Mouse (Mus musculus) adrenal gland, postnatal 14 days (tissue): ENCODE measurements at regions not wholly inside any gene's neighbourhood (a gene's known extent, or its start where the extent isn't known, plus 50 kb on each side); places are given as distances from the start of the nearest gene placed in this dataset.
A peak's percentile ranks its signal among the peaks of the same experiment; 100 is the strongest.
"Not testable (repeated sequence)": the region's sequence is repeated elsewhere in the genome, so short reads cannot be mapped to it uniquely, and the experiment has no call there.

Source experiments
- DNase-seq: peaks from one replicate; pipeline ENCODE4 v3.0.0; 2021; ENCODE audit warnings: mixed read lengths

DNA sequence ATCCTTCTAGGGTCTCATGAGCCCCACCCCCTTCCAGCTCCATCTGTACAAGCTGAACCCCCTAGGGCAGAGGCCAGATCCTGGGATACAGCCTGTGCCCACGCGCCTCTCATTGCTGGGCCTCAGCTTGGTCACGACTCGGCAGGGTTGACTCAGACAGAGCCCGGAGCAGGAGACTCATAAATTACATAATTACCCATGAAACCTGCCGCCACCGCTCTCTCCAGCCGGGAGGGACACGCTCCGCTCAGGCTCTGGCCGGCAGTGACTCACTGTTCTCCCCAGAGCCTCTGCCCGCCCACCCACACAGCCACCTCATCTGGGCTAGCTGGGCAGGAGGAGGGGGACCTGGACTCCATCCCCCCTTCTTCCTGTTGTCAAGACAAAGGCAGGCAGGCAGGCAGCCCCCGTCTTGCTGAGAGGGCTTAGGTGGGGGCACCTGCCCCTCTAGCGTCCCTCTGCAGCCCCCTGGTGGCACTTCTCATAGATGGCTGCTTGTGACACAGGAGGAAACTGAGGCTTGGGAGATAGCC lies 149.6 kb upstream of the Rtl1 start:
- DNase-seq: peak; percentile 90

DNA sequence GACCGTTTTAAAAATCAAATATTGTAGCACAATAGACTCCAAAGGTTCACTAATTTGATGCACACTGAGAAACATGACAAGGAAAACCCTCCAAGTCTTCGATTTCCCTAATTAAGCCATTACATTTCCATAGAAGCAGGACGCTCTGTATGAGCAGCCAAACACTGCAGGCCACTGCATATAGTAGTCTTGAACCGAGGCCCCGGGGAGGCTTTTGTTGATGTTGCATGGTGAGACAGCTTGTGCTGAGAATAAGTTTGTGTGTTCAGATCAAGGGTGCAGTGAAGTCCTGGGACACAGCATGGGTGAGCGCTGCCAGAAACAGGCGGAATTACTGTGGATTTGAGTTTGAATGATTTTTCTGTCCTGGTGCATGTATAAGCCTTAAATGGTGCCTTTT lies 154.9 kb upstream of the Rtl1 start:
- no peak for DNase-seq

DNA sequence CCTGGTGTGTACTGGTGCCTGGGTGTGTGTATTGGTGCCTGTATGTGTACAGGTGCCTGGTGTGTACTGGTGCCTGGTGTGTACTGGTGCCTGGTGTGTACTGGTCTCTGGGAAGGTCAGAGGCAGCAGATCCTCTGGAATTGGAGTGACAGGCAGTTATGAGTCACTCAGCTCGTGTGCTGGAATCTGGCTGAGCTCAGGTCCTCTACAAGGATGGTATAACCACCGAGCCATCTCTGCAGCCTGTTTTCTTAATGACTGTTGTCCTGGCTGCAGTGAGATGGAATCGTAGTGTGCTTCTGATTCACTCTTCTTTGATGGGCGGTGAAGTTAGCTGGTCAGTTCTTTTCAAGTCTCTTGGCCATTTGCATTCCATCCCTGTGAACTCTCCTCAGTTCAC lies 164.2 kb upstream of the Rtl1 start:
- no peak for DNase-seq

- not testable (repeated sequence) for DNase-seq
Observed at GRCm38 (mm10) chr12:109766602-109767001, 166.5 kb upstream of the Rtl1 start.

DNA sequence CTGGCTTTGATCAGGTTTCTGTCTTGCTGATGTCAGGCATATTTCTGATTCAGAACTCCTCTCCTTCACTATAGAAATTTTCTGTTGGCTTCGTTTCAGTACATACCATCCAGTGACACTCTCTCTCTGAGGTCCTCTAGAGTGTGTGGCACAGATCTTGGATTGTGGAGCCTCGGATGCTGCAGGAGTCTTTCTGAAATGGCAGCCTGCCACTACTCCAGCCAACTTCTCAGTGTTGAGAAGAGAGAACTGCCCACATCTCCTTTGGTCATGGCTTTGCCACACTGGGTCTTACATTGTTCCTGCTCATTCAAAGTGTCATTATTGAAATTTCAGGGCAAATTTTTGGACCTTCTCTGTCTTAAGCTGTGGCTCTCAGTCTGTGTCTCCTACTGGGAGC lies 172.4 kb upstream of the Rtl1 start:
- no peak for DNase-seq

- no peak for DNase-seq
Observed at GRCm38 (mm10) chr12:109773909-109774313, 173.8 kb upstream of the Rtl1 start.

DNA sequence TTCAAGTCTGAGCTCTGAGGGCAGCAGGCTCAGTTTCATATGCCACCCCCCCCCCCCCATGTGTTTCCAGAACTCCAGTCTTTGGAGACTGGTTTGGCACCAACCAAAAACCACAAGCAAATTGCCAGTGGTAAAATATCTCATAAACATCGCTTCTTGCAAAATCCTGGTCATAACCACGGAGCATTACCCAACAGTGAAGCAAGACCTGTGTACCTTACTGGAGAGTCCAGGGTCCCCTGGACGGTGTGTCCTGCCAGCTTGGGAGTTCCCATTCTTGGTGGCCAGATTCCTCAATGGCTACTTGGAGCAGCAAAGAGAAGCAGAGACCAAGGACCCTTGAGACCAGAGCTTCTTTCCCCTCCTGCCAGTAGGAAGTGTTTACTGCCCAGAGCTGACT lies 198.7 kb upstream of the Rtl1 start:
- DNase-seq: peak; percentile 71

GRCm38 (mm10) chr12:109799395-109799794 lies 199.3 kb upstream of the Rtl1 start:
- no peak for DNase-seq

- DNase-seq: no peak
Observed at GRCm38 (mm10) chr12:109827241-109827915, 227.2 kb upstream of the Rtl1 start.

DNA sequence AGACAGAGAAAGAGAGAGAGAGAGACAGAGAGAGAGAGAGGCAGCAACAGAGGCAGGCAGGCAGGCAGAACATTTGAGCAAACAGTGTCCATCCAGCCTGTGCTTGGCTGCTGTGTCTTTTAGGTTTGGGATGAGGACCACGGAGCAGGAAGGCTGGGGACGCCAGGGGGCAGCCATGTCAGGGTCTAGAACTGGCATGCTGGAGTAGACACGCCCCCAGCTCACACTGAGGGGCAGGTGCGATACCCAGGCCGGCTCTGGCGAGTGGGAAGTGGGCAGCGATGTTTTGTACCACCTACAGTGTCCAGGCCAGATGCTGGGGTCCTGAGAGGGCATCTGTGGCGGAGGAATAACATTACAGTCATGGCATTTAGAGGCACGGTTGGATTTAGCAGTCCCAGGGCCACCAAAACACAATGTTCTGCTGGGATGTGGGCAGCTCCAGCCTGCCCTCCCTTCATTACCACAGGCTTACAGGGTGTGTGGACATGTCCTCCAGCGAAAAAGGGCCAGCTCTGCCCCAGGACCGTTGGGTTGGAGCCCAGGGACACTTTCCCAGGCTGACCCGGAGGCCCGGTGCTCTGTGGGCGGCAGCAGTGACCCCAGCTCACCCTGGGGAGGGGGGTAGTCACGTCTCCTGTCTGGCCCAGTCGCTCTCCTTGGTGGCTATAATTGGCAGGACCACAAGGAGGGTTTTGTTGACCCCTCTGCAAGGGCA lies 230.3 kb upstream of the Rtl1 start:
- DNase-seq: peak; percentile 55

- no peak for DNase-seq
Observed at GRCm38 (mm10) chr12:109832964-109833363, 232.8 kb upstream of the Rtl1 start.

DNA sequence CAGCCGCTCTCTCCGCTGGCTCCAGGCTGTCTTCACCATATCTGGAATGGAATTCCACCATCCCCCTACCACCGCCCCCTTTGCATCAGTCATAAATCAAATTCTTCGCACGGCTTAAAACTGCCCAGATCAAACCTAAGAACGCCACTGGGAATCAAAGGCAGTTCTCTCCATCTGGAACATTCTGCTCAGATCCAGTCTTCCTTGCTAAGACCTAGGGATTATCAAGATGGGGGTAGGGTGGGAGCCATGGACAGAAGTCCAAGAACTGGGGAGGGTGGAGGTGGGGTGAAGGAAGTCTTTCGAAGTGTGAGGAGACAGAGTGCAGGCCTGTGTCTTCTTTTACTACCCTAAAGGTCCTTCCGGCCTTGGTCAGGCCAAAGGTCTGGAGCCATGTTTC lies 236.4 kb upstream of the Rtl1 start:
- no peak for DNase-seq

DNA sequence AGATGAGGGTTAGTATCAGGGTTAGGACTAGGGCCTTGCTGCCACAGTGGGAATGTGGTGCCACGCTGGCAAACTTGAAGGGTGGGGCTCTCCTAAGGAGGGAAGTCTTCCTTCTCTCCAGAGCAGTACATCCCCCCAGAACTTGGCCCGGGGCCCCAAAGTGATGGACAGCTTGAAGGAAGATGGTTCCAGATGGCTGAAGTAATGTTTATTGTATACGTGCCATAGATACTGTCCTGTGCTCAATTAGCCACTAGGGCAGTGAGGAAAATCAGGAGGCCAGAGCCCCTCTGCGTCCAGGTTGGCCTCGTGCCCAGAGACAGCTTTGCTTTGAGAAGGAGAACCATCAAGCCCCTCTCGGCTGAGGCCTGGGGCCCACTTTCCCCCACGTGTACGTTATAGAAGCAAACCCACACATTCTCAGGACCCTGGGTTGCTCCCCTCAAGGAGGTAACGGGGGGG lies 239.0 kb upstream of the Rtl1 start:
- DNase-seq: no peak

- no peak for DNase-seq
Observed at GRCm38 (mm10) chr12:109839946-109840524, 239.9 kb upstream of the Rtl1 start.

GRCm38 (mm10) chr12:109844723-109845601 lies 244.8 kb upstream of the Rtl1 start:
- DNase-seq: no peak

- DNase-seq: peak; percentile 14
Observed at GRCm38 (mm10) chr12:109845602-109845906, 245.4 kb upstream of the Rtl1 start.

GRCm38 (mm10) chr12:109856336-109856735 lies 256.2 kb upstream of the Rtl1 start:
- DNase-seq: peak; percentile 67

DNA sequence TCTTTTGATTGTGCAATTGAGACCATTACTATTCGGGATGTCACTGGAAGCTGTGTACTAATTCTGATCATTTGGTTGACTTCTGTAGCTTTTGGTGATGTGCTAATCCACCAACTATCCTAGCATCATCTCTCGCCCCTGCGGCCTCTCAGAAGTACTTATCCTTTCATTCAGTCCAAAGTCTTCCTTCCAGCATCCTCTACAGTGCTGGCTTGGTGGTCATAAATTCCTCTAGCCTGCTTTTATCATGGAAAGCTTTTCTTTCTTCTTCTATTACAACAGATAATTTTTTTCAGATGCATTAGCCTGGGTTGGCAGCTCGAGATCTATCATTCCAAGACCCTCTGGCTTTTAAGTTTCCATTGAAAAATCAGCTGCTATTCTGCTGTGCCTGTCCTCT lies 257.6 kb upstream of the Rtl1 start:
- DNase-seq: no peak

- no peak for DNase-seq
Observed at GRCm38 (mm10) chr12:109864826-109865225, 264.7 kb upstream of the Rtl1 start.

DNA sequence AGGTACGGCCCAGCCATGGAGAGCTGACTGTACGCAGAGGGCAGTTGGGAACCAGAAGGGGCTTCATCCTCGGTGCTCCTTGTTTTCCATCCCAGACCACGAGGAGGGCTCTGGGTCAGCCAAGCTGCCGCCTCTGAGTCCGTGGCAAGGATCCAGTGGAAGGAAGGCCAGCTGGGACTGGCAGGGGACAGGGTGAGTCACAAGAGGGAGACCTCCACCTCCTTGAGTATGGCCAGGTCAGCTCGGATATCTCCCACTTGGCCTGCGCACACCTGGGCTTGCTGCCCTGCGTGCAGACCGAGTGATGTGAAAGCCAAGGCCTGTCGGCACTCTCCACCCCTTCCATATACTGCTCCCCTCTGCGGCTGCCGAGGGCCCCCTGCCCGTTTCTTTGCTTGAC lies 270.9 kb upstream of the Rtl1 start:
- peak; percentile 18 for DNase-seq

DNA sequence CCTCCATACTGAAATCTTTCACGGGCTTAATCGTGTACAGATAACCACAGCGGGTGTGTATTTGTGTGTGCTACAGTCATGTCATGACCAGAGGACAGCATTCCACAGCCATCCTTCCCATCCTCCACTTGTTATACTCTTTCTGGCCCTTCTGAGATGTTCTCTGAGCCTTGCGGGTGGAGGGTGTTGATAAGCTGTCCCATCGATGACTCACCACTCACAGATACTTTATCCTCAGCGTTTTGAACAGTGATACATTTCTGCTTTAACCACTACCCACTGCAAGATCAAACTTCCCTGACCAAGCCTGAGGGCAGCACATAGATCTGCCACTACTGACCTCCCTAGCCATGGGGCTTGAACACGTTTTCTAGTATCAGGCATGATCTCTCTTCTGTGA lies 274.3 kb upstream of the Rtl1 start:
- DNase-seq: no peak

- DNase-seq: no peak
Observed at GRCm38 (mm10) chr12:109881108-109881507, 281.0 kb upstream of the Rtl1 start.

- no peak for DNase-seq
Observed at GRCm38 (mm10) chr12:109891206-109891605, 291.1 kb upstream of the Rtl1 start.
